Mouse (Mus musculus): ENCODE results near the gene Pde10a. TPM values are rescaled to one million over a fixed set of nuclear protein-coding genes. Genes with fewer than 3 reads are reported as not detected.

The Pde10a gene
- polyA plus RNA-seq, 1 experiment from 2014 or later: 1.9 TPM

- no peaks in the 10 kb centered on the region for H3K27me3 ChIP-seq (ENCODE audit: control insufficient read depth, insufficient read depth, low read length)
These were observed 29.0 kb downstream of the Pde10a start for GRCm38 (mm10) chr17:8554219-8554618.

GRCm38 (mm10) chr17:8555785-8556184, 30.6 kb downstream of the Pde10a start:
- H3K9me3 ChIP-seq (replicated peaks; ENCODE audit: control insufficient read depth, low read length): no peaks in the 10 kb centered on the region
- H3K36me3 ChIP-seq (ENCODE audit: control insufficient read depth, insufficient read depth): no peaks in the 10 kb centered on the region
- no peak overlapping the region for H3K4me2 ChIP-seq (ENCODE audit: low read depth, low read length)
- H3K27me3 ChIP-seq (ENCODE audit: control insufficient read depth, insufficient read depth, low read length): no peaks in the 10 kb centered on the region
- WGBS: 55% methylated on average over 9 of the region's 9 CpGs
- no peak overlapping the region for H3K27ac ChIP-seq (ENCODE audit: low read length)
- H3K4me1 ChIP-seq (ENCODE audit: control insufficient read depth, insufficient read depth, low read length): peaks cover 12% of the 10 kb centered on the region
- no peak overlapping the region for H3K9ac ChIP-seq (ENCODE audit: low read length)
- H3K4me3 ChIP-seq (ENCODE audit: low read length): no peak overlapping the region
- ATAC-seq (replicated peaks; ENCODE audit: extremely low read depth, insufficient read depth, low FRiP score): no peak

More at GRCm38 (mm10) chr17:8554219-8554618, 29.0 kb downstream of the Pde10a start:
- H3K27ac ChIP-seq (ENCODE audit: low read length): no peak overlapping the region
- H3K4me2 ChIP-seq (ENCODE audit: low read depth, low read length): no peak overlapping the region
- H3K9ac ChIP-seq (ENCODE audit: low read length): no peak overlapping the region
- 83% methylated on average over 6 of the region's 6 CpGs for WGBS
- H3K9me3 ChIP-seq (replicated peaks; ENCODE audit: control insufficient read depth, low read length): no peaks in the 10 kb centered on the region
- no peaks in the 10 kb centered on the region for H3K36me3 ChIP-seq (ENCODE audit: control insufficient read depth, insufficient read depth)
- no peak for ATAC-seq (replicated peaks; ENCODE audit: extremely low read depth, insufficient read depth, low FRiP score)
- H3K4me1 ChIP-seq (ENCODE audit: control insufficient read depth, insufficient read depth, low read length): peaks cover 12% of the 10 kb centered on the region
- H3K4me3 ChIP-seq (ENCODE audit: low read length): no peak overlapping the region

- Histone ChIP-seq H3K27ac (ENCODE audit: low read length) (no peak overlapping the region), H3K4me1 (ENCODE audit: control insufficient read depth, insufficient read depth, low read length) (peaks cover 12% of the 10 kb centered on the region), H3K4me2 (ENCODE audit: low read depth, low read length) (no peak overlapping the region), H3K4me3 (ENCODE audit: low read length) (no peak overlapping the region), H3K9me3 (replicated peaks; ENCODE audit: control insufficient read depth, low read length) (no peaks in the 10 kb centered on the region), H3K36me3 (ENCODE audit: control insufficient read depth, insufficient read depth) (no peaks in the 10 kb centered on the region), H3K27me3 (ENCODE audit: control insufficient read depth, insufficient read depth, low read length) (no peaks in the 10 kb centered on the region), H3K9ac (ENCODE audit: low read length) (no peak overlapping the region)
- ATAC-seq (replicated peaks; ENCODE audit: extremely low read depth, insufficient read depth, low FRiP score): peak; percentile 69
- 41% methylated on average over 6 of the region's 6 CpGs for WGBS
These were observed 31.1 kb downstream of the Pde10a start for GRCm38 (mm10) chr17:8556223-8556622.

GRCm38 (mm10) chr17:8557926-8558325, 32.8 kb downstream of the Pde10a start:
- H3K4me3 ChIP-seq (ENCODE audit: low read length): no peak overlapping the region
- no peaks in the 10 kb centered on the region for H3K27me3 ChIP-seq (ENCODE audit: control insufficient read depth, insufficient read depth, low read length)
- H3K4me2 ChIP-seq (ENCODE audit: low read depth, low read length): no peak overlapping the region
- H3K27ac ChIP-seq (ENCODE audit: low read length): no peak overlapping the region
- peaks cover 3% of the 10 kb centered on the region for H3K4me1 ChIP-seq (ENCODE audit: control insufficient read depth, insufficient read depth, low read length)
- no peak overlapping the region for H3K9ac ChIP-seq (ENCODE audit: low read length)
- H3K36me3 ChIP-seq (ENCODE audit: control insufficient read depth, insufficient read depth): no peaks in the 10 kb centered on the region
- no peak for ATAC-seq (replicated peaks; ENCODE audit: extremely low read depth, insufficient read depth, low FRiP score)
- H3K9me3 ChIP-seq (replicated peaks; ENCODE audit: control insufficient read depth, low read length): no peaks in the 10 kb centered on the region
- WGBS: 70% methylated on average over 8 of the region's 8 CpGs

GRCm38 (mm10) chr17:8562101-8562885, 37.1 kb downstream of the Pde10a start:
- H3K9me3 ChIP-seq (replicated peaks; ENCODE audit: control insufficient read depth, low read length): no peaks in the 10 kb centered on the region
- H3K27me3 ChIP-seq (ENCODE audit: control insufficient read depth, insufficient read depth, low read length): no peaks in the 10 kb centered on the region
- H3K36me3 ChIP-seq (ENCODE audit: control insufficient read depth, insufficient read depth): no peaks in the 10 kb centered on the region
- WGBS: 72% methylated on average over 14 of the region's 14 CpGs
- H3K4me2 ChIP-seq (ENCODE audit: low read depth, low read length): no peak overlapping the region
- H3K4me3 ChIP-seq (ENCODE audit: low read length): no peak overlapping the region
- no peaks in the 10 kb centered on the region for H3K4me1 ChIP-seq (ENCODE audit: control insufficient read depth, insufficient read depth, low read length)
- no peak overlapping the region for H3K9ac ChIP-seq (ENCODE audit: low read length)
- H3K27ac ChIP-seq (ENCODE audit: low read length): no peak overlapping the region
- no peak for ATAC-seq (replicated peaks; ENCODE audit: extremely low read depth, insufficient read depth, low FRiP score)

GRCm38 (mm10) chr17:8562886-8563280, 37.7 kb downstream of the Pde10a start:
- H3K4me3 ChIP-seq (ENCODE audit: low read length): no peak overlapping the region
- no peaks in the 10 kb centered on the region for H3K4me1 ChIP-seq (ENCODE audit: control insufficient read depth, insufficient read depth, low read length)
- H3K9ac ChIP-seq (ENCODE audit: low read length): no peak overlapping the region
- H3K9me3 ChIP-seq (replicated peaks; ENCODE audit: control insufficient read depth, low read length): no peaks in the 10 kb centered on the region
- no peak for ATAC-seq (replicated peaks; ENCODE audit: extremely low read depth, insufficient read depth, low FRiP score)
- no peak overlapping the region for H3K4me2 ChIP-seq (ENCODE audit: low read depth, low read length)
- 57% methylated on average over 1 of the region's 1 CpGs for WGBS
- no peak overlapping the region for H3K27ac ChIP-seq (ENCODE audit: low read length)
- no peaks in the 10 kb centered on the region for H3K36me3 ChIP-seq (ENCODE audit: control insufficient read depth, insufficient read depth)
- no peaks in the 10 kb centered on the region for H3K27me3 ChIP-seq (ENCODE audit: control insufficient read depth, insufficient read depth, low read length)

GRCm38 (mm10) chr17:8566850-8567249, 41.7 kb downstream of the Pde10a start, which contains the start of gene Gm17087:
Gm17087 (minus strand) TSS chr17:8566950.
- ATAC-seq (replicated peaks; ENCODE audit: extremely low read depth, insufficient read depth, low FRiP score): no peak
- Histone ChIP-seq H3K9ac (ENCODE audit: low read length) (no peak within 1 kb of the TSS), H3K36me3 (ENCODE audit: control insufficient read depth, insufficient read depth) (no peaks in the 10 kb centered on the region), H3K4me1 (ENCODE audit: control insufficient read depth, insufficient read depth, low read length) (no peaks in the 10 kb centered on the region), H3K4me2 (ENCODE audit: low read depth, low read length) (no peak within 1 kb of the TSS), H3K27me3 (ENCODE audit: control insufficient read depth, insufficient read depth, low read length) (no peaks in the 10 kb centered on the region), H3K4me3 (ENCODE audit: low read length) (no peak within 1 kb of the TSS), H3K27ac (ENCODE audit: low read length) (no peak within 1 kb of the TSS), H3K9me3 (replicated peaks; ENCODE audit: control insufficient read depth, low read length) (no peaks in the 10 kb centered on the region)
- WGBS: 81% methylated on average over 6 of the region's 6 CpGs

- no peak for ATAC-seq (replicated peaks; ENCODE audit: extremely low read depth, insufficient read depth, low FRiP score)
These were observed 48.5 kb downstream of the Pde10a start for GRCm38 (mm10) chr17:8573542-8574260.

GRCm38 (mm10) chr17:8580360-8580759, 55.2 kb downstream of the Pde10a start:
- no peak overlapping the region for H3K4me3 ChIP-seq (ENCODE audit: low read length)
- no peaks in the 10 kb centered on the region for H3K4me1 ChIP-seq (ENCODE audit: control insufficient read depth, insufficient read depth, low read length)
- no peak overlapping the region for H3K9ac ChIP-seq (ENCODE audit: low read length)
- no peaks in the 10 kb centered on the region for H3K27me3 ChIP-seq (ENCODE audit: control insufficient read depth, insufficient read depth, low read length)
- no peaks in the 10 kb centered on the region for H3K36me3 ChIP-seq (ENCODE audit: control insufficient read depth, insufficient read depth)
- no peak overlapping the region for H3K4me2 ChIP-seq (ENCODE audit: low read depth, low read length)
- no peak for ATAC-seq (replicated peaks; ENCODE audit: extremely low read depth, insufficient read depth, low FRiP score)
- no peaks in the 10 kb centered on the region for H3K9me3 ChIP-seq (replicated peaks; ENCODE audit: control insufficient read depth, low read length)
- H3K27ac ChIP-seq (ENCODE audit: low read length): no peak overlapping the region
- 71% methylated on average over 3 of the region's 3 CpGs for WGBS

More at GRCm38 (mm10) chr17:8573542-8574260, 48.5 kb downstream of the Pde10a start:
- 60% methylated on average over 8 of the region's 8 CpGs for WGBS
- Histone ChIP-seq H3K27ac (ENCODE audit: low read length) (no peak overlapping the region), H3K9ac (ENCODE audit: low read length) (no peak overlapping the region), H3K4me2 (ENCODE audit: low read depth, low read length) (no peak overlapping the region), H3K27me3 (ENCODE audit: control insufficient read depth, insufficient read depth, low read length) (no peaks in the 10 kb centered on the region), H3K36me3 (ENCODE audit: control insufficient read depth, insufficient read depth) (no peaks in the 10 kb centered on the region), H3K4me1 (ENCODE audit: control insufficient read depth, insufficient read depth, low read length) (no peaks in the 10 kb centered on the region), H3K9me3 (replicated peaks; ENCODE audit: control insufficient read depth, low read length) (no peaks in the 10 kb centered on the region), H3K4me3 (ENCODE audit: low read length) (no peak overlapping the region)
